Mouse (Mus musculus): ENCODE measurements around the gene Oxt.

Oxt gene

GRCm38 (mm10) chr2:130581201-130581600 lies 5.2 kb downstream of the Oxt start:
- no peak for DNase-seq

- DNase-seq: no peak
Observed at GRCm38 (mm10) chr2:130582552-130582951, 6.6 kb downstream of the Oxt start, which contains the start of gene Avp. Avp (minus strand) TSS chr2:130582554.

GRCm38 (mm10) chr2:130583902-130584560 lies 8.1 kb downstream of the Oxt start:
- no peak for DNase-seq

GRCm38 (mm10) chr2:130586016-130586415 lies 10.0 kb downstream of the Oxt start:
- no peak for DNase-seq

DNA sequence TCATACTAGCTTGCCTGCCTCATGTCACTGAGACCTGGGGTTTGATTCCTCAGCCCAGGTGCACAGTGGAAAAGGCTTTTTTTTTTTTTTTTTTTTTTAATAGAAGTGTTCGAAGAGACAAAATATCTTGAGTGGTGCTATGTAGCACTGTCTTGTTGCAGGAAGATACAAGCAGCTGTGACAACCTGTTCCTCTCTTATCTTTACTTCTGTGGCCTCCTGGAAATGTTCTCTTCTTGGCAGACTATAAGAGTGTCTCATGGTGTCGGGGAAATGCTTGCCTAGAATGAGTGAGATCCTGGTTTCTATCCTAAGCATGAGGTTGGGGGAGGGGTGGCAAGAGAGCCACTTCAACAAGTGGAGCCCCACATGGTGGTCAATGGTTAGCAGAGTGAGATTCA lies 12.4 kb downstream of the Oxt start:
- no peak for DNase-seq

- no peak for DNase-seq
Observed at GRCm38 (mm10) chr2:130589157-130589556, 13.2 kb downstream of the Oxt start.

DNA sequence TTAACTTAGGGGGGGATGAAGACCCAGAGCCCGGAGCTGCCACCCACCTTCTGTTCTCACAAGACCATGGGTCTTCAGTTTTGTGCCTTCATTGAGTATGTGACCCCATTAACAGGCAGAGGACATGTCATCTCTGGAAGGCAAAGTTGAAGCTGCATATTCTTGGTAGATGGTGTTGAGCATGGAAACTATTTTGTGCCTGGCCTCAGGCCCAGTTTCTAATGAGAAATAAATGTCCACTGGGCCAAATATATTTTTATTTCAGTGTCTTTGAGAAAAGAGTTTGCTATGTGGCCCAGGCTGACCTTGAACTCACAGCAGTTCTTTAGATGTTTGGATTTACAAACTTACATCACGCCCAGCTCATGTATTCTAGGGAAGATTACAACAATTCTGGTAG lies 13.8 kb downstream of the Oxt start:
- DNase-seq: no peak

DNA sequence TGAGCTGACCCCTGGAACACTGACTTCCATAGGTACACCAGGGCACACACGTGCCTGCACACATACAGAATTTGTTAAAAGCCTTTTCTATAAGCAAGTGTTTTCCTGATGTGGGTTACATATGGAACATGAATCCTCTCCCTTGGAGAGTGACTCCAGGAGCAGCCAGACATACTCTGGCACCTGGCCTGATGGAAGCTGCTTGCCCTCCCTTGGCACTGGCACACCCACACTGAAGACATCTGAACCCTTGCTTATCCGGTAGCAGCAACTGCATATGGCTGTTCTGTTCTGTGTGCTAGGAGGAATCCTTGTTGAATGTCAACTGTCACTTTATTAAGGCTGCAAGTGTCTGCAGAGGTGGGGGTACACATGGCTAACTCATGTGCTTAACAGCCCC lies 15.0 kb downstream of the Oxt start:
- no peak for DNase-seq

DNA sequence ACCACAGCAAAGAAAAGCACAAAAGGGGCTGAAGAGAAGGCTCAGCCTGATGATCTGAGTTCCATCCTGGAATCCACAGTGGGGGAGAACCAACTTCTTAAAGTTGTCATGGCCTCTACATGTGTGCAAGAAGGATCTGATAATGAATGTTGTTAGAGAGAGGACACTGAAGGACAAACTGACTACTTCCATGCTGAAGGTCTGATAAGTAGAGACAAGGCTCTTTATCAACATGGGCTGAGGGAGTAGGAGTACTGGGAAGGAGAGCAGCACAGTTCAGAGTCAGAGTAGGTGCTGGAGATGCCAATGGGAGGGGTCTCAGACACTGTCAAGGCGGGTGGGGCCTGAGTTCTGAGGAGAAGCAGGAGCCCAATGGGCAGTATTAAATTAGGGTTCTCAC lies 19.6 kb downstream of the Oxt start:
- DNase-seq: no peak

GRCm38 (mm10) chr2:130597601-130598010 lies 21.6 kb downstream of the Oxt start:
- no peak for DNase-seq

DNA sequence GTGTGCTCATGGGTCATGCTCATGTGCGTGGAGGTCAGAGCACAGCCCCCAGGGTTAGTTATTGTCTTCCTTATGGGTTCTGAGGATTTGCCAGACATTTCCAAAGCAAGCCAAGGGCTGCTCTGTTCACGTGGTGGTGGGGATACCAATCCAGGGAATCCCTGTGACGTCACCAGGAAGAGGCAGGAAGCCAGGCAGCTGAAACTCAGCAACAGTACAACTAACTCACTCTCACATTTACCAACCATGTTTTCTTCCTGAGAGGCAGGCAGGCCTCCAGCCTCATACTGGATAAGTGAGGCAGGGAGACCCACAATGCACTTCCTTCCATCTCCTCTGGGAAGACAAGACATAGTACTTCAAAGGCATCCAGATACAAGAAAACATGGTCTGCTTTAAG lies 22.4 kb downstream of the Oxt start:
- DNase-seq: no peak

GRCm38 (mm10) chr2:130602195-130602594 lies 26.2 kb downstream of the Oxt start:
- no peak for DNase-seq

DNA sequence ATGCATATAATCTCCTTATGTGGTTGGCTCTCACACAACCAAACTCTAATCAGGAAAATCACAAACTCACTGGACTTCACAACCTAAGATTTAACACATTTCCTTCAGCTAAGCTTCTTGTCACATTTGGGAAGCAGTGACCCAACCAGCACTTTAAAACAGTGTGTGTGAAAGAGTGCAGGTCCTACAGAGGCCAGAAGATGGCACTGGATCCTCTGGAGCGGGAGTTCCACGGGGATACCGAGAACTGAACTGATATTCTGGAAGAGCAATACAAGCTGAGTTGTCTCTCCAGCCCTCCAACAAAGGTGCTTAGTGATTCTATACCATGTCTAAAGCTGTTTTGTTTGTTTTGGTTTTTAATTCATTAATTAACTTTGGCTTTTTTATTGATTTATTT lies 37.1 kb downstream of the Oxt start:
- DNase-seq: no peak

GRCm38 (mm10) chr2:130618972-130619371 lies 43.0 kb downstream of the Oxt start:
- DNase-seq: no peak
